Mouse (Mus musculus) heart, adult 9 months (tissue): ENCODE results near the gene Lrrc29.
"Not testable (repeated sequence)": the region's sequence is repeated elsewhere in the genome, so short reads cannot be mapped to it uniquely, and the experiment has no call there.

ENCODE experiments used
- DNase-seq, 2 experiments: peaks; one replicate each; pipeline ENCODE4 v3.0.0; 2022; ENCODE audit warnings: low spot score in 2 of 2

Gene Lrrc29

GRCm38 (mm10) chr8:105311718-105312117 lies 14.4 kb downstream of the Lrrc29 start:
- no peak for DNase-seq

GRCm38 (mm10) chr8:105310118-105310517 lies 16.0 kb downstream of the Lrrc29 start:
- DNase-seq = no peak

- DNase-seq = no peak
These were observed 16.8 kb downstream of the Lrrc29 start for GRCm38 (mm10) chr8:105309142-105309847.

- DNase-seq = no peak
These were observed 17.6 kb downstream of the Lrrc29 start for GRCm38 (mm10) chr8:105308428-105308827.

GRCm38 (mm10) chr8:105307670-105308069 lies 18.4 kb downstream of the Lrrc29 start:
- no peak for DNase-seq

GRCm38 (mm10) chr8:105306146-105306691 lies 19.9 kb downstream of the Lrrc29 start:
- no peak for DNase-seq

GRCm38 (mm10) chr8:105305211-105306145 lies 20.6 kb downstream of the Lrrc29 start, which contains the start of gene Elmo3:
Gene Elmo3, plus strand, starts transcription at chr8:105305601.
- DNase-seq = no peak

GRCm38 (mm10) chr8:105304325-105305210 lies 21.5 kb downstream of the Lrrc29 start:
- DNase-seq = no peak

- no peak for DNase-seq
These were observed 22.2 kb downstream of the Lrrc29 start for GRCm38 (mm10) chr8:105303874-105304273.

GRCm38 (mm10) chr8:105303396-105303795 lies 22.7 kb downstream of the Lrrc29 start:
- no peak for DNase-seq

GRCm38 (mm10) chr8:105299962-105300361 lies 26.1 kb downstream of the Lrrc29 start:
- no peak for DNase-seq

GRCm38 (mm10) chr8:105298351-105299252 lies 27.5 kb downstream of the Lrrc29 start:
- DNase-seq = no peak

GRCm38 (mm10) chr8:105297511-105298192 lies 28.4 kb downstream of the Lrrc29 start, which contains the start of gene E2f4:
Gene E2f4, plus strand, starts transcription at chr8:105297663.
- DNase-seq = peak; percentile 93

GRCm38 (mm10) chr8:105295895-105296573 lies 30.0 kb downstream of the Lrrc29 start, which contains the start of gene Exoc3l:
Gene Exoc3l, minus strand, starts transcription at chr8:105296101.
- peak in 1 of 2 experiments; percentile 48 for DNase-seq

GRCm38 (mm10) chr8:105295256-105295655 lies 30.8 kb downstream of the Lrrc29 start:
- no peak for DNase-seq

GRCm38 (mm10) chr8:105294776-105295175 lies 31.3 kb downstream of the Lrrc29 start:
- DNase-seq = no peak

GRCm38 (mm10) chr8:105293405-105293804 lies 32.7 kb downstream of the Lrrc29 start:
- no peak for DNase-seq

GRCm38 (mm10) chr8:105292471-105292870 lies 33.6 kb downstream of the Lrrc29 start:
- DNase-seq = no peak

- DNase-seq = not testable (repeated sequence)
These were observed 34.3 kb downstream of the Lrrc29 start for GRCm38 (mm10) chr8:105291802-105292201.
